Mouse (Mus musculus) cerebellum, postnatal 25 days (tissue): ENCODE measurements around the gene Hoxc4.

Experiments used
- DNase-seq, 2 experiments: peaks; one replicate each; pipeline ENCODE4 v3.0.0; 2021; ENCODE audit warnings: mixed read lengths in 2 of 2

Gene Hoxc4

DNA sequence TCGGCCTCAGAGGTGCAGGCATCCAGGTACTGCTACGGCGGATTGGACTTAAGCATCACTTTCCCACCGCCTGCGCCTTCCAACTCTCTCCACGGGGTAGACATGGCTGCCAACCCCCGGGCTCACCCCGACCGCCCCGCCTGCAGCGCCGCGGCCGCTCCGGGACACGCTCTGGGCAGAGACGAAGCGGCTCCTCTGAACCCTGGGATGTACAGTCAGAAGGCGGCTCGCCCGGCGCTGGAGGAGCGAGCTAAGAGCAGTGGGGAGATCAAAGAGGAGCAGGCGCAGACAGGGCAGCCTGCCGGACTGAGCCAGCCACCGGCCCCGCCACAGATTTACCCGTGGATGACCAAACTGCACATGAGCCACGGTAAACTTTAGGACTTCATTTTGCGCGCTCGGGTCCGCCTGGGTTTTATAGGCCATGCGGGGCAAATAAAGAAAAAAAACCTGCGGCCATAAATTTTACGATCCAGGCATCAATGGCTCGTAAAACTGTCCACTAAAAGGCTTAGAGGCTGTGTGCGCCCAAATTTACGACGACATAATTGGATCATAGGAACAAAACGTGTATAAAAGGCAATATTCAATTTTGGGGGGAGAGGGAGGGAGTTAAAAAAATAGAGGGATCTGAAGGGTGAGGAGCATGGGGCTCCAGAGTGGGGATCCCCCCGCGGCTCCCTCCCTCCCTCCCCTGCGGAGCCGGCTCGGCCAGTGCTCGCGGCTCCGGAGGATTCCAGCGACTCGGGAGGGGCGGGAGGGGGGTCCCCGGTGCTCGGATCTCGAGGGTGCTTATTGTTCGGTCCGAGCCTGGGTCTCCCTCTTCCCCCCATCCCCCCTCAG, 4.3 kb upstream of the Hoxc4 start:
- no peak for DNase-seq

- DNase-seq, result no peak
Measured at GRCm38 (mm10) chr15:103015009-103015399, 3.7 kb upstream of the Hoxc4 start.

DNA sequence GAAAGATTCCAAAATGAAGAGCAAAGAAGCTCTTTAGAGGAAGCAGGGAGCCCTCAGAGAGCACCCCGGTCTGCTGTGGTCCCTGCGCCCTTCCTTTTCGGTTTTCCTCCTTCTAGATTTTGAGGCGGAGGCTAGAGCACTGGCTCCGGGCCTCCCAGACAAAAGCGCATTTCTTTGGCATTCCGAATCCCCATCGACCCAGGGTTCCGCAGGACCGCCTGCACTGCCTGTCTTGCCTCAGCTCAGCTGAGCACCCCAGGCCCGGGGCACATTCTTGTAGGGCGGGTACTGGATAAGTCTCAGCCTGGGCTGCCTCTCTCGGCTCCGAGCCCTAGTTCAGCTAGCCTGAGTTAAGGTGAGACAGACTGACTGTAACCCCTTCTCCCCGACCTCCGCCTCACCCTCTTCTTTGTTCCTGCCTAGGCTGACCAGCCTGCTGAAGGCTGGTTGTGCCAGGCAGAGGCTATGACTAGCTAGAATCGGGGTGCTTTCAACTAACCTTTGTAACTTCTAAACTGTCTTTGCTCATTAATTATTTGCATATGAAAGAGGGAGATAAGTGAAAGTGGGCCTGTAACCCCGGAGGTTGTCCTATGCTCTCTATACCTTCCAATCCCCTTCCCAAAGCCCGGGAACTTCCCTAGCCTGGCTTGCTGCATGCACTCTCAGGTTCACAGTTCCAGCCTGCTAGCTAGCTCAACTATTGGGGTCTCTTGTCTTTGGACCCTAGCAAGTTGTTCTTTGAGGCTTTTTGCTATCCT, 3.1 kb upstream of the Hoxc4 start:
- no peak for DNase-seq

- no peak for DNase-seq
Measured at GRCm38 (mm10) chr15:103020899-103021418, 2.2 kb downstream of the Hoxc4 start.

DNA sequence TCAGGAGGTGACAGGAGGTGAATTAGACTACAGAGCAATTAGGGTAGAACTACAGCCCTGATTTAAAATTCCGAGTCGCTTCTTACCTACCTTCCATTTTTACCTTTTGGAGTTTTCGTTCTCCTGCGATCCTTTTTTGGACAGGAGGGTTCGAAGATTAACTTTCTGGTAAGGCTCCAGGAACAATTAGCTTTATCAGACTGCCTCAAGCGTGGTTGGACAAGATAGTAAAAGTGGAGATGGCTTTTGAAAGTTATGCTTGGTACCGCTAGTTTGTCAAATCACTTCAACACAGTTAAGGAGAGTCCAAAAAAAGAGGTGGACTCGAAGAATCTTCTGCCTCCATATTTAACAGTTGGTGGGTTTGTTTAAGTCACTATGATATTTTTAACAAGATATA, 2.8 kb downstream of the Hoxc4 start:
- DNase-seq, result no peak

DNA sequence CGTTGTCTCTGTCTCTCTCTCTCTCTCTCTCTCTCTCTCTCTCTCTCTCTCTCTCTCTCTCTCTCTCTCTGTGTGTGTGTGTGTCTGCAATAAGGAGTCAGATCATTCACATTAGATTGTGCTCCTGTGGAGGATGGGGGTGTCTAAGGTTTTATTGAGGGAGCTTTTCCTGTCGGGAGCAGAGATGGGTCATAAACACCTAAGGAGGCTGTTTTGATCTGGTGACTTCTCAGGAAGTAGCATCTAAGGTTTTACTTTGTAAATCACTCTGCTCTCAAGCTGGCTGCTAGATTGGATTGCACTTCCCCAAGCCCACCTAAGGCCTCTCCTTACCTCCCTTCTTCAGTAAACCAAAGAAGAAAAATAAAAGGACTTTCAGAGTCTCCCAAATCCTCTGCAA, 5.4 kb downstream of the Hoxc4 start:
- no peak for DNase-seq

GRCm38 (mm10) chr15:103027266-103028235, 8.8 kb downstream of the Hoxc4 start:
- DNase-seq, result no peak

- DNase-seq, result no peak
Measured at GRCm38 (mm10) chr15:103028916-103029512, 10.3 kb downstream of the Hoxc4 start.

GRCm38 (mm10) chr15:103030142-103030541, 11.4 kb downstream of the Hoxc4 start:
- no peak for DNase-seq

DNA sequence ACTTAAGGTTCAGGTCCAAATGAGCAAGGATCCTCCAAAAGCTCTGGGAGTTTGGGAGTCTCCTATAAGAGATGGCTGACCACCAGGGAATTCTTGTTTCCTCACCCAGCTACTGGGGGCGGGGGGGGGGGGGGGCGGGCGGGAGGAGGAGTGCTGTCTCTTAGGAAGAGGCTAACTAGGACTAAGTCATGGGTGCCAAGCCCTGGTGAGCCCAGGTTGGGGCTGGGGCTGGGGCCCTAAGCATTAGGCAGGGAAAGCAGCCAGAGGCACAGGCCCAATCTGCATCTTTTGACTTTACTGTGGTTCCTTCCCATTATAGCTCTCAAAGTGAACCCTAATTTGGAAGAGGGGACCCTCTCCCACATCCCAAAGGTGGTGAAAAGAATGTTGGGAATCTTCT, 13.4 kb downstream of the Hoxc4 start:
- no peak for DNase-seq

- no peak for DNase-seq
Measured at GRCm38 (mm10) chr15:103032646-103033575, 14.2 kb downstream of the Hoxc4 start.

- DNase-seq, result no peak
Measured at GRCm38 (mm10) chr15:103034043-103034806, 15.5 kb downstream of the Hoxc4 start.

DNA sequence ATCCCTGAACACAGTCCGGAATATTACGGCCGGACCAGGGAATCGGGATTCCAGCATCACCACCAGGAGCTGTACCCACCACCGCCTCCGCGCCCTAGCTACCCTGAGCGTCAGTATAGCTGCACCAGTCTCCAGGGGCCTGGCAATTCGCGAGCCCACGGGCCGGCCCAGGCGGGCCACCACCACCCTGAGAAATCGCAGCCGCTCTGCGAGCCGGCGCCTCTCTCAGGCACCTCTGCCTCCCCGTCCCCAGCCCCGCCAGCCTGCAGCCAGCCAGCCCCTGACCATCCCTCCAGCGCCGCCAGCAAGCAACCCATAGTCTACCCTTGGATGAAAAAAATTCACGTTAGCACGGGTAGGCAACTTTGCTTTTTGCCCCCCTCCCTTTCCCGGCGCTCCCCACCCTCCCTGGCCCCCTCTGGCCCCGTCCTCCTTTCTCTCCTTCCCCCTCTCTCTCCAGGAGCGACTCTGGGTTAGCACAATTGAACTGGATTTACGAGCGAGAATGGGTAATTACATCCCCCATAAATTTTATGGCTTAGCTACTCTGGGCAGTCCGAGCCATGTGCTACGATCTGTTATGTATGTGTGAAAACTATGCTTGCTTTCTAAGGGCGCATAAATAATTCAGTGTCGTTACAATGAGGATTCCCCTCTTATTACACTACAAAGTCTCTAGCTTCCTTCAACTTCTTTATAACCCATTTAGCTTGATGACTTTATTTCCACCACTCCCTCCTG, 16.2 kb downstream of the Hoxc4 start:
- DNase-seq, result peak in 1 of 2 experiments; percentile 6

DNA sequence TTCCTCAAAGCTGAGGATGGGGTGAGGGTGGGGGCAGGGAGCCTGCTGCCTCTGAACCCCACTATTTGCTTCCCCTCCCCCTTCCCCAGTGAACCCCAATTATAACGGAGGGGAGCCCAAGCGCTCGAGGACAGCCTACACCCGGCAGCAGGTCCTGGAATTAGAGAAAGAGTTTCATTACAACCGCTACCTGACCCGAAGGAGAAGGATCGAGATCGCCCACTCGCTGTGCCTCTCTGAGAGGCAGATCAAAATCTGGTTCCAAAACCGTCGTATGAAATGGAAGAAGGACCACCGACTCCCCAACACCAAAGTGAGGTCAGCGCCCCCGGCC, 16.8 kb downstream of the Hoxc4 start:
- no peak for DNase-seq

GRCm38 (mm10) chr15:103037579-103037978, 18.8 kb downstream of the Hoxc4 start:
- no peak for DNase-seq

GRCm38 (mm10) chr15:103038701-103039480, 20.2 kb downstream of the Hoxc4 start:
- DNase-seq, result no peak

- no peak for DNase-seq
Measured at GRCm38 (mm10) chr15:103039609-103040008, 20.9 kb downstream of the Hoxc4 start.

- no peak for DNase-seq
Measured at GRCm38 (mm10) chr15:103040601-103041000, 21.9 kb downstream of the Hoxc4 start.

DNA sequence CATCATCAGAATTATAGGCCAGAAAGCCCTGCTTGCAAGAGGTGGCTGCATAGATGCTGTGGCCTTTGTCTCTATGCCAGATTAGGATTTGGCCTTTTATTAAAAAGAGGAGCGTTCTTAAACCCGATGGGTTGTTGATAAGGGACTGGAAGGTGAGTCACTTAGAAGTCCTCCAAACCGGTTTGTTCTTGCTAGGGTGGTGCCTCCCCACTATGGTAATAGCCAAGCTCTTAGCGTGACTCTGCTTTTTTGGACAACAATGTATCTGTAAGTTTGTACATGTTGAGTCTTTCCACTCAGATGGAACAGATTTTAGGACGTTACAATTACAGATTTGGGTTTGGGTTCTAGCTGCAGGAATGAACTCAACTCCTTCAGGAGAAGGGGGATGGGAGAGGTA, 22.9 kb downstream of the Hoxc4 start:
- no peak for DNase-seq
